Mouse (Mus musculus) heart, adult 2 months (tissue): ENCODE results near the gene Ccdc124.
A peak's percentile ranks its signal among the peaks of the same experiment; 100 is the strongest.

ENCODE experiments used
- CTCF ChIP-seq: fragments of 200-600 bp; IDR thresholded peaks from 2 replicates; pipeline ENCODE4 v1.8.1; 2022; ENCODE audit warnings: antibody characterized with exemption, mild to moderate bottlenecking, moderate library complexity
- EP300 ChIP-seq: fragments of 200-500 bp; IDR thresholded peaks from 2 replicates; pipeline ENCODE4 v1.6.1; 2011; ENCODE audit warnings: low read depth, low read length, control low read depth; ENCODE audit not compliant: insufficient read depth
- POLR2A ChIP-seq: fragments of 200-500 bp; IDR thresholded peaks from 2 replicates; pipeline ENCODE4 v1.6.1; 2011; ENCODE audit warnings: mild to moderate bottlenecking, low read depth, low read length, control low read depth; ENCODE audit not compliant: insufficient read depth

- no peak for TF ChIP-seq EP300
- peak; percentile 40 for TF ChIP-seq CTCF
- TF ChIP-seq POLR2A = no peak
Measured at GRCm38 (mm10) chr8:70862824-70863641, 10.7 kb downstream of the Ccdc124 start, which contains the start of gene Kcnn1.
